Mouse (Mus musculus) brown adipose tissue, adult 24 weeks (tissue): ENCODE data around the gene Hist1h2af. TPM values are rescaled to one million over a fixed set of nuclear protein-coding genes. Genes with fewer than 3 reads are reported as not detected.
"Not testable (repeated sequence)": the region's sequence is repeated elsewhere in the genome, so short reads cannot be mapped to it uniquely, and the experiment has no call there.

Experiments used
- H3K27ac ChIP-seq: fragments of 200-500 bp; replicated peaks from 2 replicates; pipeline ENCODE4 v1.5.1; 2012; ENCODE audit warnings: low read depth, mild to moderate bottlenecking, low read length
- H3K4me1 ChIP-seq: fragments of 200-500 bp; 2 replicates; pipeline ENCODE4 v1.6.1; 2012; ENCODE audit warnings: low read length, mixed read lengths; ENCODE audit not compliant: control insufficient read depth, insufficient read depth, insufficient read length
- H3K4me3 ChIP-seq: fragments of 200-500 bp; 2 replicates; pipeline ENCODE4 v1.5.1; 2012; ENCODE audit warnings: low read depth, mild to moderate bottlenecking, low read length, moderate library complexity; ENCODE audit not compliant: insufficient read depth
- polyA plus RNA-seq: library from polyadenylated mRNA; stranded (reverse); fragments of >200 nt; gene quantifications from 2 replicates; pipeline ENCODE4 v1.2.4, GENCODE M21; 2012; ENCODE audit not compliant: missing spikeins, insufficient read depth, insufficient read length

Gene Hist1h2af
- polyA plus RNA-seq, 1 experiment, result not detected

DNA sequence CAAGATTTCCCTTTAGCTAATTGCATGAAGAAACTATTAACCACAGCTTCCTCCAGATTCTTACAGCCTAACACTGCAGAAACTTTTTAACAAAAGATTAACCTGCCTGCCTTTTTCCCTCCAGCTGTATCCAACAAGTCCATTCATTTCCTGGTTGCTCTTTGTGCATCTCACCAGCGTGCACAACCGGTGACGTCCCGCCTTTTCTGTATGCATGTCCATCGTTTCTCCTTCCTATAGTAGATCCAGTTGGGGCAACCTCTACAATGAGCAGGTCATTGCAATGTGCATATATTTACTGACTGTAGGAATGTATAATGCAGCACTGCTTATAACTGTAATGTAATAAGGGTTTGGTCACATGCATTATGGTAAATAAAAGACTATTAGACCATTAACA is 9.7 kb upstream of the Hist1h2af start:
- no peaks in the 10 kb centered on the region for H3K4me1 ChIP-seq
- H3K27ac ChIP-seq, result no peak overlapping the region
- no peak overlapping the region for H3K4me3 ChIP-seq

- Histone ChIP-seq H3K4me3 (no peak overlapping the region), H3K4me1 (no peaks in the 10 kb centered on the region), H3K27ac (no peak overlapping the region)
These were observed 9.1 kb upstream of the Hist1h2af start for GRCm38 (mm10) chr13:23524654-23525053.

- Histone ChIP-seq H3K27ac (no peak overlapping the region), H3K4me1 (no peaks in the 10 kb centered on the region), H3K4me3 (no peak overlapping the region)
These were observed 7.8 kb upstream of the Hist1h2af start for GRCm38 (mm10) chr13:23525901-23526300.

DNA sequence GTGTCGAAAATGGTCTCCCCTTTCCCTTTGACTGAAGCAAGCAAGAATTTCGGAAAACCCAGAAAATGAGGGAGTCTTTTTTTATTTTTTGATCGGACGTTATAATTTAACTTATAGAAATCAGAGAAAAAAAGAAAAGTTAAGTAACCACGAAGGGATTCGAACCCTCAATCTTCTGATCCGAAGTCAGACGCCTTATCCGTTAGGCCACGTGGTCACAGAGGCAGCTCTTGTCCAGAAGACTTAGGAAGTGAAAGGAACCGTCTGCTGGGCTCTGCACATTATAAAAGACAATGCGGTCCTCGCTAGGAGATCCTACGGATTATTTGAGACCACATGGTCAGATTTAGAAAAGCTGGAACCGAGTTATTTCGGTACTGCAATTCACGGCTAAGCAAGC is 7.4 kb upstream of the Hist1h2af start:
- Histone ChIP-seq H3K27ac (no peak overlapping the region), H3K4me3 (peak overlapping the region; percentile 63), H3K4me1 (no peaks in the 10 kb centered on the region)

DNA sequence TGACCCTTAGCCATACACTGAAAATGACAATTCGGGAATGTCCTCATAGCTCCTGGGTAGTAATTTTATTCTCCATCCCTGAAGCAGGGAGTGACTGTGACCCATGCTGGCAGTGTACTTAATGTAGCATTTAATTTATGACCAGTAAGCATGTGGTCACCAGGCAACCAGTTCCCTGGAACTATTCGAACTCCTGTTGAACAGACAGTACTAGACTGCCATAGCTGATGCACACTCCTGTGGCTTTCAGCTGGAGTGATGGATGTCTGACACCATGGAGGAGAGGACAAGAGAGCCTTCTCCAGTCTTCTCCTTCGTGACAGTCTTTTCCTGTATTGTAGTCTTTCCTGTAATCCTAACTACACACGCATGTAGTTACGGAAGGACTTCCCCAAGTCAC is 4.7 kb upstream of the Hist1h2af start:
- Histone ChIP-seq H3K4me3 (no peak overlapping the region), H3K27ac (no peak overlapping the region), H3K4me1 (peaks cover 6% of the 10 kb centered on the region)

DNA sequence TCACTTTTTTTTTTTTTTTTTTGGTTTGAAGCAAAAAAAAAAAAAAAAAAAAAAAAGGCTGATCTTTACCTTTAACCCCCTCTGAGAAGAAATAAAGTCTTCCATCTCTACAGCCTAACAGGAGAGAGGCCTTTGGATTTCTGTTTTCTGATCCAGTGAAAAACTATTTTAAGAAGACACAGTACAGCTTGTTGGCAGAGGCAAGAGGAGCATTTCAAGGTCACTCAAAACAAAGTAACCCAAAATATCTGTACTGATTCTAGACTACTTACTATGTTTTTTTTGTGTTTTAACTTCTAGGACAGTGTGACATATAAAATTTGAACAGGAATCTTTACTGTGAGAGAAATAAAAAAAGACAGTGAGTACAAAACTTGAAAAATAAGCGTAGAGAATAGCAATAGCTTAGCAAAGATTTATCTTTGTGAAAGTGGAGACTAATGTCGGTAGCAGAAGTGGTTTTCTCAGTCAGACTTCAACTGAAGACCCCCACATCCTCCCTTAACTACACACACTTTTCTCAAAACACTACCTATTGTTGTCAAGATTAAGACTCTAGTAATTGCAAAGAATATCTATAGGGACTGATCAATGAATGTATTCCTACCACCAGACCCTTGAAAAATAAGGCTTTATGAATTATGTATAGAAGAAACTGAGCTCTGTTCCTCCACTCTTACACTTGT is 4.1 kb upstream of the Hist1h2af start:
- Histone ChIP-seq H3K4me1 (peaks cover 8% of the 10 kb centered on the region), H3K27ac (no peak overlapping the region), H3K4me3 (peak overlapping the region; percentile 59; the same call in 1 of the 2 replicates)

- Histone ChIP-seq H3K4me1 (peaks cover 8% of the 10 kb centered on the region), H3K27ac (peak overlapping the region; percentile 88), H3K4me3 (peak overlapping the region; percentile 59)
These were observed 3.4 kb upstream of the Hist1h2af start for GRCm38 (mm10) chr13:23530181-23530900.

DNA sequence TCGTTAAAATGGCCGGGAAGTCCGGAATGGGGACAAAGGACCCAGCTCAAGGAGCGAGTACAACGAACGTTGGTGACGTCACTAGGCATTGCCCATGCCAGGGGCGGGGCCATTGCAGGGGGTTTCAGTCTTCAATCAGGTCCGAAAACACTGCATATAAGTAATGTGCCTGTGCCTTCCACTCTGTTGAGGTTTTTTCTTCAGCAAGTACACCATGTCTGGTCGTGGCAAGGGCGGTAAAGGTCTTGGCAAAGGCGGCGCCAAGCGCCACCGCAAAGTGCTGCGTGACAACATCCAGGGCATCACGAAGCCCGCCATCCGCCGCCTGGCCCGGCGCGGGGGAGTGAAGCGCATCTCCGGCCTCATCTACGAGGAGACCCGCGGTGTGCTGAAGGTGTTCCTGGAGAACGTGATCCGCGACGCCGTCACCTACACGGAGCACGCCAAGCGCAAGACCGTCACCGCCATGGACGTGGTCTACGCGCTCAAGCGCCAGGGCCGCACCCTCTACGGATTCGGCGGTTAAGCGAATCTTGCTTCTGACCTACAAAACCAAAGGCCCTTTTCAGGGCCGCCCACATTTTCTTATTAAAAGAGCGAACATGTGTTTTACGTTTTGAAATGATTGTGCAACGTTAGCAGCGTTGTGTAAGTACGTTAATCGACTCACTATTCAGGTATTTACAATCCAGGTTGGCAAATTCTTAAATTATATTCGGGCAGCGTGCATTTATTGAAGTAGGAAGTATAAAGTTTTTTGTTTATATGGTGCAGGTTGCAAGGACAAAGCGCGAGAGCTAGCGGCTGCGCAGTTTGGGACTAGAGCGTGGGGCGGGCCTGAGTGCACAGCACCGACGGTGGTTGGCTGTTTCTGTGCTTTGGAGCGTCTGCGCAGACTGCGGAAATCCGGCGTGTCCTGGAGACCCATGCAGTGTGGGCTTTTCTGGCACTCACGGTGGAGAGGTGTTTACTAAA is 2.5 kb upstream of the Hist1h2af start, which contains the start of gene Hist1h4h:
Hist1h4h (plus strand) TSS at position 150 of the 975 bp plus-strand sequence.
- Histone ChIP-seq H3K27ac (peak within 1 kb of the TSS; percentile 88), H3K4me1 (peaks cover 8% of the 10 kb centered on the region), H3K4me3 (peak within 1 kb of the TSS; percentile 59)

DNA sequence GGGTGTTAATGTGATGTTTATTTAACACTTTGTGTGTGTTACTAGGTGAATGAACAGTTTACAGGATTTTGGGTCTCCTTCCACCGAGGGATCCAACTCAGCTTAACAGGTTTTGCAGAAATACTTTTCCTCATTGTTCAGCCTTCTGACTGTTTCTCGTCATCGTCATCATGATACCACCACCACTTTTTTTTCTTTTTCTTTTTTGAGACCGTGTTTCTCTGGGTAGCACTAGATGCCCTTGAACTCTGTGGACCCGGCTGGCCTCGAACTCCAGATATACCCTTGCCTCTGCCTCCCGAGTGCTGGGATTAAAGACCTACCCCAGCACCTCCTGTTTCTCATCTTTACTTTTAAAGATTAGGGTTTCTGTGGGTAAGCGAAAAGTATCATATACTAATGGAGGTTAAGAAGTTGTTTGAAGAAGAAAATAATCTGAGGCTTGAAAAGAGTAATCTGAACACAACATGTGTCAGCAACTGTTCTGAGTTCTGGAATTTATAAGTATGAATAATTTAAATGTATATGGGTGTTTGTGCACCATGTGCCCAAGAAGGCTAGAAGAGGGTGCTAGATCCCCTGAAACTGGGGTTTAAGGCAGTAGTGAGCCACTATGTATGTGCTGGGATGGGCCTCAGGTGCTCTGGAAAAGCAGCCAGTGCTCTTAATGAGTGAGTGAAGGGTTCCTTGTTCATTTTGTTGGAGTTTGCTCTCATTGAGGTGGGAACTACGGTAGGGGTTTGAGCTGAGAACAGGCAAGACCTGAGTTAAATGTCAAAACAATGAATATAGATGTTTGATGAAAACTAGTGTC is 1.2 kb upstream of the Hist1h2af start:
- peak overlapping the region; percentile 24 for H3K4me3 ChIP-seq
- H3K4me1 ChIP-seq, result peaks cover 8% of the 10 kb centered on the region
- H3K27ac ChIP-seq, result no peak overlapping the region

DNA sequence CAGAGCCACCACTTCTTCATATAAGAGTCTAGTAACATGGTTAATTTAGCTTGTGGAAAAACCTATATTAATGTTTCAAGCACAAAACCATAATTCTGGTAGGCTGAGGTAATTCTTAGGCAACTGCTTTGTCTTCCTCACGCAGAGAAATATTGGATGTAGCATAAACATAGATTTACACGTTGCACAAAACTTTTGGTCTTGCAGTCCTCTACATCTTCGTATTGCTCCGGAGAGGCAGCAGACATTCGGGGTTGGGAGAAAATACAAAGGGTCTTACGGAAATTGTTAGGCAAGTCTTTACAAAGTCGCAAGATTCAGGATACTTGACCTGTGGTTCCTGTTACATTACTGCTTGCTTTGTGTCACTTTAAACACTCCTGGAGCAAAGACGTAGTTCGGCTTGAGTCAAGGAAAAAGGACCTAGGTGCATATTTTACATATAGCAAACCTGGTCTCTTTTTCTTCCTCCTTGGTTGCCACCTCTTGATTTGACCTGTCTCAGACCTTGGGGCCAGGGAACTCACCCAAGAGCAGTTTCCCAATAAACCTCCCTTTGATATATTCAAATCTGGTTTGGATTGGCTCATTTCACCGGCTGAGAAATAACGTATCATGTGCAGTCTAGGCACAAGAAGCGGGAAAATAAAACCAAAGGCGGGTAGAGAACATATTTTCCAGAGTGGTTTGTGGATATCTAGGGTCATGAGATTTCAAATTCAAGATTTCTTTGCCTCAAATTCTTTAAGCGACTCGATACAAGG is 844 bp downstream of the Hist1h2af start:
- Histone ChIP-seq H3K4me1 (peaks cover 8% of the 10 kb centered on the region), H3K27ac (0 out of 2 replicates have a peak overlapping the region, but pooled peaks have one; percentile 2), H3K4me3 (peak overlapping the region; percentile 34)

- H3K4me1 ChIP-seq, result not testable (repeated sequence)
- 0 out of 2 replicates have a peak within 1 kb of the TSS, but pooled peaks have one; percentile 2 for H3K27ac ChIP-seq
- H3K4me3 ChIP-seq, result peak within 1 kb of the TSS; percentile 57
These were observed 1.7 kb downstream of the Hist1h2af start, which contains the start of gene Hist1h3g for GRCm38 (mm10) chr13:23535137-23536075. TSS of gene Hist1h3g (plus strand) at chr13:23535422.

DNA sequence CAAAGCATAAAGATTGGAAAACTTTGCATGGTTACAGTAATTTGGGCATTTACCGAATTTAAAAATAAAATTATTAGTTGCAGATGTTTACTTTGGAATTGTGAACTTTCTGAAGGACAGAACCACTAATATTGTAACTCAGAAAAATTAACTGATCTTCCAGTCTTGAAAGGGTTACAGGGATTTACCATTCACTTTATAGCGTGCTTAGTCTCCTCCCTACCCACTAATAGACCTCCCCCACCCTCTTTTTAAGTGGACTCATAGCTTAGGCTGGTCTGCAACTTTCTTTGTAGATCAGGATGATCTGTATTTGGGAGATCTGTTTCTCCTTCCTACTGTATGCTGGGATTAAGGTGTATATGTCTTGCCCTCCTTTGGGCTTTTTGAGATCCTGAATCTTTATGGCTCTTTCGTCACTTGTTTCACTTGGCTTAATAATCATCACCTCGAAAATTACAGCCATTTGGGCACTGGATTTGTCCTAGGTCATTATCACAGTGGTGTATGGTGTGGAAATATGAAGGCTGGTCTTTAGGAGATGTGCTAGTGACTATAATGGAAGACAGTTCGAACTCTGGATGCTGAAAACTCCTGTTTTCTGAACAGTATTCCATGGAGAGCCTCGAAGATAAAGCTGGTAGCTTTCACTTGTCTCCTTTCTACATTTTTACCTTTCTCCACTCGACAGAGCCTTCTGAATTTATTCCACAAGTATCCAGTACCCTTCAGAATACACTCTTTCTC is 2.5 kb downstream of the Hist1h2af start:
- H3K27ac ChIP-seq, result no peak overlapping the region
- H3K4me3 ChIP-seq, result no peak overlapping the region
- H3K4me1 ChIP-seq, result peaks cover 8% of the 10 kb centered on the region
